Mouse (Mus musculus): Measurements from ENCODE around the gene 1700029J07Rik. TPM values are rescaled to one million over a fixed set of nuclear protein-coding genes. Genes with fewer than 3 reads are reported as not detected.

The 1700029J07Rik gene
- polyA plus RNA-seq (2012; rRNA removed) = 1.1 and 1.2 TPM in 2 replicates

- TF ChIP-seq POLR2A (IDR thresholded peaks at IDR 0.05; ENCODE audit: borderline replicate concordance, extremely low read depth, low read depth, low read length) (peak; percentile 73; the same call in 1 of the 2 replicates), CTCF (IDR thresholded peaks at IDR 0.05; ENCODE audit: insufficient read depth, low read length) (peak; percentile 42; the same call in 1 of the 2 replicates)
- under 1% methylated on average over 57 of the region's 57 CpGs for WGBS
- DNase-seq = peak; percentile 97
- Histone ChIP-seq H3K4me1 (ENCODE audit: control insufficient read depth, insufficient read depth, low read length) (no peaks in the 10 kb centered on the region), H3K4me3 (replicated peaks; ENCODE audit: extremely low read depth, low read depth, low read length) (peak within 1 kb of the TSS; percentile 89)
These were observed at the start of gene 1700029J07Rik, which contains the start of gene Ufsp2 for GRCm38 (mm10) chr8:45975126-45975836. 1700029J07Rik (minus strand) TSS chr8:45975252. Ufsp2 (plus strand) TSS chr8:45975528.

- 44% methylated on average over 4 of the region's 4 CpGs for WGBS
- Histone ChIP-seq H3K4me3 (replicated peaks; ENCODE audit: extremely low read depth, low read depth, low read length) (no peak overlapping the region), H3K4me1 (ENCODE audit: control insufficient read depth, insufficient read depth, low read length) (no peaks in the 10 kb centered on the region; the same call in 1 of the 2 replicates)
- TF ChIP-seq POLR2A (IDR thresholded peaks at IDR 0.05; ENCODE audit: borderline replicate concordance, extremely low read depth, low read depth, low read length) (no peak), CTCF (IDR thresholded peaks at IDR 0.05; ENCODE audit: insufficient read depth, low read length) (no peak)
- no peak for DNase-seq
These were observed 49.3 kb upstream of the 1700029J07Rik start for GRCm38 (mm10) chr8:46024392-46024791.

GRCm38 (mm10) chr8:46022758-46023157 lies 47.7 kb upstream of the 1700029J07Rik start:
- no peak for DNase-seq
- no peak for TF ChIP-seq POLR2A (IDR thresholded peaks at IDR 0.05; ENCODE audit: borderline replicate concordance, extremely low read depth, low read depth, low read length)
- no peak for TF ChIP-seq CTCF (IDR thresholded peaks at IDR 0.05; ENCODE audit: insufficient read depth, low read length)
- Histone ChIP-seq H3K4me1 (ENCODE audit: control insufficient read depth, insufficient read depth, low read length) (no peaks in the 10 kb centered on the region; the same call in 1 of the 2 replicates), H3K4me3 (replicated peaks; ENCODE audit: extremely low read depth, low read depth, low read length) (no peak overlapping the region)
- 80% methylated on average over 9 of the region's 9 CpGs for WGBS

GRCm38 (mm10) chr8:46022203-46022602 lies 47.2 kb upstream of the 1700029J07Rik start:
- WGBS = 55% methylated on average over 9 of the region's 9 CpGs
- Histone ChIP-seq H3K4me1 (ENCODE audit: control insufficient read depth, insufficient read depth, low read length) (no peaks in the 10 kb centered on the region; the same call in 1 of the 2 replicates), H3K4me3 (replicated peaks; ENCODE audit: extremely low read depth, low read depth, low read length) (no peak overlapping the region)
- no peak for DNase-seq
- no peak for TF ChIP-seq POLR2A (IDR thresholded peaks at IDR 0.05; ENCODE audit: borderline replicate concordance, extremely low read depth, low read depth, low read length)
- no peak for TF ChIP-seq CTCF (IDR thresholded peaks at IDR 0.05; ENCODE audit: insufficient read depth, low read length)

GRCm38 (mm10) chr8:46010746-46011680 lies 36.0 kb upstream of the 1700029J07Rik start:
- H3K4me1 ChIP-seq (ENCODE audit: control insufficient read depth, insufficient read depth, low read length) = peaks cover 5% of the 10 kb centered on the region
- peak; percentile 22 for DNase-seq
- WGBS = 17% methylated on average over 17 of the region's 17 CpGs
- H3K4me3 ChIP-seq (replicated peaks; ENCODE audit: extremely low read depth, low read depth, low read length) = no peak overlapping the region
- no peak for TF ChIP-seq POLR2A (IDR thresholded peaks at IDR 0.05; ENCODE audit: borderline replicate concordance, extremely low read depth, low read depth, low read length)
- peak; percentile 62 for TF ChIP-seq CTCF (IDR thresholded peaks at IDR 0.05; ENCODE audit: insufficient read depth, low read length)

- DNase-seq = no peak
- WGBS = 66% methylated on average over 2 of the region's 2 CpGs
- TF ChIP-seq CTCF (IDR thresholded peaks at IDR 0.05; ENCODE audit: insufficient read depth, low read length) (no peak), POLR2A (IDR thresholded peaks at IDR 0.05; ENCODE audit: borderline replicate concordance, extremely low read depth, low read depth, low read length) (no peak)
- Histone ChIP-seq H3K4me3 (replicated peaks; ENCODE audit: extremely low read depth, low read depth, low read length) (no peak overlapping the region), H3K4me1 (ENCODE audit: control insufficient read depth, insufficient read depth, low read length) (peaks cover 5% of the 10 kb centered on the region)
These were observed 35.3 kb upstream of the 1700029J07Rik start for GRCm38 (mm10) chr8:46010306-46010705.

GRCm38 (mm10) chr8:46007050-46007672 lies 32.1 kb upstream of the 1700029J07Rik start:
- H3K4me1 ChIP-seq (ENCODE audit: control insufficient read depth, insufficient read depth, low read length) = peaks cover 5% of the 10 kb centered on the region
- no peak for TF ChIP-seq POLR2A (IDR thresholded peaks at IDR 0.05; ENCODE audit: borderline replicate concordance, extremely low read depth, low read depth, low read length)
- TF ChIP-seq CTCF (IDR thresholded peaks at IDR 0.05; ENCODE audit: insufficient read depth, low read length) = no peak
- WGBS = 75% methylated on average over 3 of the region's 3 CpGs
- no peak for DNase-seq
- H3K4me3 ChIP-seq (replicated peaks; ENCODE audit: extremely low read depth, low read depth, low read length) = no peak overlapping the region

GRCm38 (mm10) chr8:46005596-46005995 lies 30.5 kb upstream of the 1700029J07Rik start, which contains the start of gene Ankrd37:
Ankrd37 (minus strand) TSS chr8:46005707.
- 50% methylated on average over 4 of the region's 4 CpGs for WGBS
- Histone ChIP-seq H3K4me3 (replicated peaks; ENCODE audit: extremely low read depth, low read depth, low read length) (no peak within 1 kb of the TSS), H3K4me1 (ENCODE audit: control insufficient read depth, insufficient read depth, low read length) (peaks cover 2% of the 10 kb centered on the region; the same call in 1 of the 2 replicates)
- no peak for DNase-seq
- TF ChIP-seq CTCF (IDR thresholded peaks at IDR 0.05; ENCODE audit: insufficient read depth, low read length) (no peak), POLR2A (IDR thresholded peaks at IDR 0.05; ENCODE audit: borderline replicate concordance, extremely low read depth, low read depth, low read length) (no peak)

Data from lung, adult 2 months (tissue).